17 mouse cellular contexts compared by ENCODE assay signal in the genomic region with DNA sequence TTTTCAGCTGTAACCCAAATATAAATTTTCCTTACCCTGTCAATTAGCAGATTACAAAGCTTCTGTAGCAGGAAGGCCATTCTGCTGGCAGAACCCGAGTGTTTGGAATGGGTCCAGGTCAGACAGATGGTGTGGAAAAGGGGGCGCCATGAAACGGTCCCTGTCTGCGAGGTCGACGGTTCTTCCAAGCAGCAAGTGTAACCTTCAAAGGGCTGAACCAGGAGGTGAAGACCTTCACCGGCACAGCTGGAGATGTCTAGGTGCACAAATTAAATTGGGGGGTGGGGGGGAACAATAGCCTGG.
DNase-seq lines count a peak whose midpoint lies in the region; ATAC-seq lines count a peak whose summit lies in the region.
"Had no signal": no experiment of that assay in that cellular context is flagged by ENCODE, and none has a peak within 500 bp of the region (broad histone marks: within the 10 kb centered on the region; RNA-seq: fewer than 3 reads in every experiment).

No protein-coding gene starts in this region.

- ATAC-seq in forebrain, embryonic 13.5 days = peak; percentile 66
- ATAC-seq in forebrain, embryonic 11.5 days (replicated peaks; ENCODE audit: low FRiP score) = no peak
- peak; percentile 60; the same call in 1 of the 2 replicates for ATAC-seq in forebrain, embryonic 16.5 days
- no peak for ATAC-seq in heart, embryonic 11.5 days (replicated peaks; ENCODE audit: insufficient number of reproducible peaks, low FRiP score, low TSS enrichment)
- ATAC-seq: activated CD4-positive, CD25-positive, alpha-beta regulatory T cell, adult 4 months; inflammation-experienced regulatory T-cells, adult 6 months had no signal

- no peak overlapping the region for H3K4me2 ChIP-seq in forebrain, embryonic 13.5 days
- no peak overlapping the region for H3K4me2 ChIP-seq in forebrain, embryonic 11.5 days (ENCODE audit: low read depth, low read length, severe bottlenecking)
- no peak overlapping the region for H3K4me2 ChIP-seq in forebrain, embryonic 16.5 days (ENCODE audit: low read length)
- H3K4me2 ChIP-seq in heart, embryonic 11.5 days = no peak overlapping the region

- intact Hi-C loops in left cerebral cortex, postnatal 4 days (cut with DNase I) = no loop called here

- H3K27me3 ChIP-seq in forebrain, embryonic 13.5 days = no peaks in the 10 kb centered on the region
- H3K27me3 ChIP-seq in forebrain, embryonic 11.5 days (ENCODE audit: control insufficient read depth, insufficient read depth, low read length) = no peaks in the 10 kb centered on the region
- no peaks in the 10 kb centered on the region for H3K27me3 ChIP-seq in forebrain, embryonic 16.5 days (replicated peaks; ENCODE audit: control insufficient read depth, insufficient read depth, low read length)
- no peaks in the 10 kb centered on the region for H3K27me3 ChIP-seq in heart, embryonic 11.5 days (ENCODE audit: control insufficient read depth, insufficient read depth, low read length)

- no peak for DNase-seq in forebrain, embryonic 11.5 days (ENCODE audit: low spot score)
- peak; percentile 84 for DNase-seq in left cerebral cortex, postnatal 4 days
- DNase-seq in left cerebral cortex, adult 8-10 months (ENCODE audit: low spot score in 2 of 2) = no peak
- peak; percentile 32 to 36 for DNase-seq in right cerebral cortex, postnatal 10 days (ENCODE audit: low spot score in 2 of 2)
- DNase-seq in right cerebral cortex, adult 18-20 months = no peak
- DNase-seq: heart, adult 18-20 months; heart, postnatal 14 days; kidney, adult 9 months; kidney, postnatal 4 days; lung, adult 2 months; thymus, adult 18-20 months had no signal

- no peak overlapping the region for H3K4me3 ChIP-seq in forebrain, embryonic 13.5 days
- H3K4me3 ChIP-seq in forebrain, embryonic 11.5 days (ENCODE audit: low read depth, low read length) = no peak overlapping the region
- no peak overlapping the region for H3K4me3 ChIP-seq in forebrain, embryonic 16.5 days (replicated peaks; ENCODE audit: low read length)
- H3K4me3 ChIP-seq in heart, embryonic 11.5 days (ENCODE audit: low read depth, low read length) = no peak overlapping the region
- H3K4me3 ChIP-seq: megakaryocyte, embryonic 14.5 days had no signal

- H3K36me3 ChIP-seq in forebrain, embryonic 13.5 days (ENCODE audit: poor library complexity, severe bottlenecking) = no peaks in the 10 kb centered on the region
- no peaks in the 10 kb centered on the region for H3K36me3 ChIP-seq in forebrain, embryonic 11.5 days (ENCODE audit: control insufficient read depth, insufficient read depth, low read length)
- no peaks in the 10 kb centered on the region for H3K36me3 ChIP-seq in forebrain, embryonic 16.5 days (ENCODE audit: control insufficient read depth, insufficient read depth)
- H3K36me3 ChIP-seq in heart, embryonic 11.5 days (ENCODE audit: control insufficient read depth, insufficient read depth, low read length) = no peaks in the 10 kb centered on the region

- H3K9me3 ChIP-seq in forebrain, embryonic 13.5 days (replicated peaks) = no peaks in the 10 kb centered on the region
- no peaks in the 10 kb centered on the region for H3K9me3 ChIP-seq in forebrain, embryonic 11.5 days (ENCODE audit: control insufficient read depth, low read length)
- H3K9me3 ChIP-seq in forebrain, embryonic 16.5 days (ENCODE audit: control insufficient read depth, low read length) = no peaks in the 10 kb centered on the region
- no peaks in the 10 kb centered on the region for H3K9me3 ChIP-seq in heart, embryonic 11.5 days (replicated peaks; ENCODE audit: control insufficient read depth, low read length)

- WGBS in forebrain, embryonic 13.5 days = 39% methylated on average over 7 of the region's 7 CpGs
- WGBS in forebrain, embryonic 11.5 days = 86% methylated on average over 7 of the region's 7 CpGs
- WGBS in forebrain, embryonic 16.5 days = 27% methylated on average over 7 of the region's 7 CpGs
- 78% methylated on average over 7 of the region's 7 CpGs for WGBS in heart, embryonic 11.5 days (ENCODE audit: insufficient replicate concordance)

- no peak overlapping the region; the same call in 1 of the 2 replicates for H3K27ac ChIP-seq in forebrain, embryonic 13.5 days
- H3K27ac ChIP-seq in forebrain, embryonic 11.5 days (ENCODE audit: low read depth, low read length) = no peak overlapping the region
- peak overlapping the region; percentile 20; the same call in 1 of the 2 replicates for H3K27ac ChIP-seq in forebrain, embryonic 16.5 days (ENCODE audit: low read length)
- H3K27ac ChIP-seq in heart, embryonic 11.5 days (ENCODE audit: low read depth, low read length) = no peak overlapping the region

- H3K4me1 ChIP-seq in forebrain, embryonic 13.5 days = peaks cover 17% of the 10 kb centered on the region
- no peaks in the 10 kb centered on the region for H3K4me1 ChIP-seq in forebrain, embryonic 11.5 days (replicated peaks; ENCODE audit: control insufficient read depth, insufficient read depth, low read length)
- peaks cover 14% of the 10 kb centered on the region for H3K4me1 ChIP-seq in forebrain, embryonic 16.5 days (replicated peaks; ENCODE audit: control insufficient read depth, insufficient read depth, low read length)
- H3K4me1 ChIP-seq in heart, embryonic 11.5 days (ENCODE audit: control insufficient read depth, insufficient read depth, low read length) = no peaks in the 10 kb centered on the region
- H3K4me1 ChIP-seq: megakaryocyte, embryonic 14.5 days had no signal

- no peak overlapping the region for H3K9ac ChIP-seq in forebrain, embryonic 13.5 days
- H3K9ac ChIP-seq in forebrain, embryonic 11.5 days (ENCODE audit: low read length) = no peak overlapping the region
- H3K9ac ChIP-seq in forebrain, embryonic 16.5 days (replicated peaks; ENCODE audit: low read depth, low read length) = no peak overlapping the region
- H3K9ac ChIP-seq in heart, embryonic 11.5 days (ENCODE audit: low read depth, low read length) = no peak overlapping the region

Comparison
In these comparisons a context has a peak if more than half of its experiments do, and no peak if none do; other contexts are left out.
1. ATAC-seq: peak in forebrain, embryonic 13.5 days (single experiment) and forebrain, embryonic 16.5 days (single experiment); none in forebrain, embryonic 11.5 days (single experiment) and heart, embryonic 11.5 days (single experiment).
2. DNase-seq: peak in left cerebral cortex, postnatal 4 days (single experiment) and right cerebral cortex, postnatal 10 days (2 of 2); none in forebrain, embryonic 11.5 days (single experiment), left cerebral cortex, adult 8-10 months (0 of 2) and right cerebral cortex, adult 18-20 months (single experiment).